Mouse (Mus musculus) right cerebral cortex, postnatal 14 days (tissue): ENCODE data around the gene Trap1.
A peak's percentile ranks its signal among the peaks of the same experiment; 100 is the strongest.
"Not testable (repeated sequence)": the region's sequence is repeated elsewhere in the genome, so short reads cannot be mapped to it uniquely, and the experiment has no call there.

ENCODE experiments used
- DNase-seq: peaks from one replicate; pipeline ENCODE4 v3.0.0; 2022

The Trap1 gene

GRCm38 (mm10) chr16:4077384-4078061, at the start of gene Trap1:
Gene Trap1, minus strand, starts transcription at chr16:4077827.
- peak; percentile 95 for DNase-seq

GRCm38 (mm10) chr16:4117072-4117471, 39.4 kb upstream of the Trap1 start:
- peak; percentile 9 for DNase-seq

- DNase-seq: no peak
Measured at GRCm38 (mm10) chr16:4100374-4100773, 22.7 kb upstream of the Trap1 start.

DNA sequence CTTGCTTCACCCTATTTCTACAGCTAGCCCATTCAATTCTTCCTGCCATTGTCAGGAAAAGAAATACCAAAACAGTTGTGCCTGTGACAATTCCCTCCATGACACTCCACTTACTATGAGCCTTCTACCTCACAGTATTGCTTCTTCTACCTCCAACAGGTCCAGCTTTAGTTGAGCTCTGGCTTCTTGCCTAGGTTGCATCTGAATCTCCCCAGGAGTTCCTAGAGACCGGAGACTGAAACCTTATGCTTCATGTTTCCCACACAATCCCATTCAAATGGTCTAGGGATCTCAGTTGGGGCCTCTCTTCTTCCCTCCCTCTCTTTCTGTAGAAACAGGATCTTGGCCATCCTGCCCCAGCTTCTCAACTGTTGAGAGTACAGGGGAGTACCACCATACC, 19.9 kb upstream of the Trap1 start:
- DNase-seq: no peak

GRCm38 (mm10) chr16:4096898-4097297, 19.3 kb upstream of the Trap1 start:
- DNase-seq: no peak

GRCm38 (mm10) chr16:4096141-4096540, 18.5 kb upstream of the Trap1 start:
- DNase-seq: no peak

DNA sequence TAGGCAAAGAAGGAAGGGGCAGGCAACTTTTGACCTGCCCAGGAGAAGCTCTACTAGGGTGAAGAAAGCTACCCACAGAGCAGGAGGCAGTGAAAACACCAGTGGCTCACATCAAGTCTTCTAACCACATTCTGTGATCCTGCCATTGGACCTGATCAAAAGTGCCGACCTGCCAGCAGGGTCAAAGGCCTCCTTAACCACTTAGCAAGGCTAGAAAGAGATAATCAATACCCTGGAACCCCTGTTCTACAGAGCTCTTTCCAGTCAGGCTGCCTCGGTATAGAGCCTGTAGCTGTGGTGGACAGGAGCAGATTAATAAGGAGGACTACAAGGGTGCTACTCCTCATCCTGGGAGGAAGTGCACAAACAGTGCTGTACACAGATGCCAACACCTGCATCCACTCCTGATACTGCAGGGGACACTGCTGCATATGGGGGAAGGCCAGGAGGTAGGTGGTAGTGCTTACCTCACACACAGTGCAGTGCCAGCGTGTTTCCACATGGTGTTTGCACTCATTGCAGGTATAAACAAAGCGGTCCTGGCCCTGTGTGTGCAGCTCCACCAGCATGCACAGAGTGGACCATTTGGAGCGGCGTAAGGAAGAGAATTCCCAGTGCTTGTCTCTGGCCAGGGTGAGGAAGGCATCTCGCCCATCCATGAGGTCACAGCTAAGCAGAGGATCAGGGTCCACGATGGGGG, 9.7 kb upstream of the Trap1 start:
- DNase-seq: no peak

- DNase-seq: no peak
Measured at GRCm38 (mm10) chr16:4085851-4086387, 8.3 kb upstream of the Trap1 start.

DNA sequence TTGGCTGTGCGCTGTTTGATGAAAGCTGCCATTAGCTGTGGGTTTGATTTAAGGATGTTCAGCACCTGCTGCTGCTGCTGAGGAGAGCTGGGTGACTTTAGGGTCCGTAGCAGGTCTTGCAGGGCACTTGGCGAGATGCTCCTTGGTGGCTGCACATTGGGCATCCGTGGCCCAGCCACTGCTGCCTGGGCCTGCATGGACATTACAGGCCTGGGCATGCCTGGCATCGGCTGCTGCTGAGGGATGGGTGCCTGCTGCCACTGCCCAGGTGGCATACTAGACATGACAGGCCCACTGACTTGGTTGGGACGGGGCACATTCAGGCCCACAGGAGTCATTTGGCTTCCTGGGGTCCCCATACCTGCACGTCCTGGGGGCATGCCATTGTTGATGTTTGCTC, 7.4 kb upstream of the Trap1 start:
- no peak for DNase-seq

- not testable (repeated sequence) for DNase-seq
Measured at GRCm38 (mm10) chr16:4080419-4080818, 2.8 kb upstream of the Trap1 start.

DNA sequence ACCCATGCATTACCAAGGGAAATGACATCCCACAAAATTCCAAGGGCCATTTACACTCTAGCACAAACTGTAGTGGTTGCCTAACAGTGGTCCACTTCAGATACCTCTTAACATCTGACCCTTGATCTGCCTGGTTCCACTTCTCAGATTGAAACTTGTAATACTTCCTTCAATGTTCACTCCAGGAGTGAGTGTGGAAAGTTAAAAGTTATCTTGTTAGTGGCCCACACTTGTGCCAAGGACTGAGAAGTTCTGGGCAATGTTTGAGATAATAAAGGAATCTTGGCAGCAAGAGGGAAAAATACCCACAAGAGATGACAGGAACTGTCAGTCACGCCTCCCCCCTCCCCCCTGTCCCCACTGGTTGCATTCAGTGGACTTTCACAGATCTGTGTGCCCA, 2.0 kb upstream of the Trap1 start:
- no peak for DNase-seq

- DNase-seq: not testable (repeated sequence)
Measured at GRCm38 (mm10) chr16:4078302-4078701, 675 bp upstream of the Trap1 start.

DNA sequence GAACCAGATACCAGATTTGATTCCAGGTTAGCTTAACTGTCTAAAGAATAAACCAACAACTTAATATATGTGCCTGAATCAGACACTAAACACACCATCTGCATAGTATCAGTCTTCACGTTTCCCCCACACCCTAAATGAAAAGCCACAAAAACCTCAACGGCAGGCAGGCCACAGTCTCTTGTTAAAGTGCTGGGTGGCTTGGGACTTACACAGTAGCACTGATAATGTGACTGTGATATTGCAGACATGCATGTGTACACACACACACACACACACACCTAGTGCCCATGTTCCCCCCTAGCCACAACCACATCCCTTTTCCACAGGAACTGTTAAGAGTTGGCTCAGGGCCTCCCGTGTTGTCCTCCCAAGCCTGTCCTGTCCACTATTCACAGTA, 2.8 kb downstream of the Trap1 start:
- DNase-seq: no peak

GRCm38 (mm10) chr16:4074297-4074696, 3.3 kb downstream of the Trap1 start:
- DNase-seq: no peak

- DNase-seq: peak; percentile 62
Measured at GRCm38 (mm10) chr16:4068588-4068987, 9.0 kb downstream of the Trap1 start.

DNA sequence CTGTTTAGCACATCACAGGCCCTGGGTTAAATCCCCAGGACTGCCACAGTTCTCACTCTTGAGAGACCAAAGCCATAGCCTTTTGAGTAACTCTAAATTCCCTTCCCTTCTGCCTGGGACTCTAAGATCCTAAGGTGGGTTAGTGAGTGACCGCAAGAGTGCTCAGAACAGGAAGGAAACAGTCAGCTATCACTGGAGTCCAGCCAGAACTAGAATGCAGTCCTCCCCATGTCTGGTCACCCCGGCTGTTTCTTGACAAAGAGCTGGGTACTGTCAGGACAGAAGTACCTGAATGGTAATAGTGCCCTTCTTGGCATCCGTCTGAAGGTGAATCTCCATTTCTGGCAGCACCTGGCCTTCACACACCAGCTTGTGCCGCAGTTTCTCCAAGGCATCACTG, 12.7 kb downstream of the Trap1 start:
- DNase-seq: no peak

GRCm38 (mm10) chr16:4053811-4054210, 23.8 kb downstream of the Trap1 start:
- no peak for DNase-seq

DNA sequence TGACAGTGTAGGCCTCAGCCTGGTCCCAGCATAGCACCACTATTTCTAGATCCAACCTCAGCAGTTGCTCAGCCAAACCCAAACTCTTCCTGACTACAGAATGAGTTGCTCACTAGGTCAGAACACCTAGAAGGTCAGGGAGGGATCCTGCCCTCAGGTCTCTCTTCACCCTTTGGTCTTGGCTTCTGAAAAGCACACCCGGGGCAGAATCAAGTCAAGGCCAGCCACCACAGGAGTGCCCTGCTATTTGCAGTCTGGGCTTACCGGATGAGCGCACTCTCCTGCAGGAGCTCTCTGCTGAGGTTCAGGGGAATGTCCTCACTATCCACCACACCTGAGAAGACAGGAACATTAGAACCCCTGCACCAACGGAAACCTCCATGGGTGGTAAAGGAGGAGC, 25.0 kb downstream of the Trap1 start:
- no peak for DNase-seq

GRCm38 (mm10) chr16:4045524-4045923, 32.1 kb downstream of the Trap1 start:
- no peak for DNase-seq

- no peak for DNase-seq
Measured at GRCm38 (mm10) chr16:4044093-4044492, 33.5 kb downstream of the Trap1 start.

DNA sequence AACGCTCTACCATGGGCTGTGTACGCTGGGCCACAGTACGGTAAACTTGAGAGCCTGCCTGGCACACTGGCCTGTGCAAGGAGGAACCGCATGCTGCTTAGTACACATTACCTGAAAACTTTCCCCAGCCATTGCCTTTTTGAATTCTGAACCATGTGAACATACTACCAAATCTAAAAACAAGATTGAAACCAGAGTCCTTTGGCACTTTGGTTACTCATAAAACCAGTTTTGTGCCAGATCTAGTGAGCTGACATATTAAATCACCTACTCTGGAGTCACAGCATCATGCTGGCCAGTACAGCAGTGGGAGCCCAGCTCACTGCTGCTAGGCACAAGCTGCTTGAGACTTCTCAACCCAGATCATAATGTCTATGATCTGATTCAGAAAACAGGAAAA, 36.0 kb downstream of the Trap1 start:
- DNase-seq: no peak

GRCm38 (mm10) chr16:4040206-4040605, 37.4 kb downstream of the Trap1 start:
- no peak for DNase-seq

- DNase-seq: no peak
Measured at GRCm38 (mm10) chr16:4037690-4038089, 39.9 kb downstream of the Trap1 start.

GRCm38 (mm10) chr16:4036807-4037206, 40.8 kb downstream of the Trap1 start, which contains the start of gene Dnase1:
Gene Dnase1, plus strand, starts transcription at chr16:4036942.
- DNase-seq: no peak
